Mouse (Mus musculus) olfactory bulb, adult 2 months (tissue): ENCODE data around the gene Aplnr. TPM values are rescaled to one million over a fixed set of nuclear protein-coding genes. Genes with fewer than 3 reads are reported as not detected.
A peak's percentile ranks its signal among the peaks of the same experiment; 100 is the strongest.

Source experiments
- H3K27ac ChIP-seq: fragments of 200-500 bp; 2 replicates; pipeline ENCODE4 v1.5.1; 2012; ENCODE audit warnings: low read depth, low read length; ENCODE audit not compliant: insufficient read depth
- H3K4me1 ChIP-seq: fragments of 200-500 bp; 2 replicates; pipeline ENCODE4 v1.6.1; 2012; ENCODE audit warnings: low read length; ENCODE audit not compliant: control insufficient read depth, insufficient read depth
- H3K4me3 ChIP-seq: fragments of 200-500 bp; 2 replicates; pipeline ENCODE4 v1.5.1; 2012; ENCODE audit warnings: mild to moderate bottlenecking, low read depth, low read length, moderate library complexity; ENCODE audit not compliant: insufficient read depth
- CTCF ChIP-seq: fragments of 200-500 bp; IDR thresholded peaks from 2 replicates; pipeline ENCODE4 v1.5.1; 2012; ENCODE audit warnings: low read depth, mild to moderate bottlenecking, low read length, moderate library complexity; ENCODE audit not compliant: insufficient read depth
- POLR2A ChIP-seq: fragments of 200-500 bp; IDR thresholded peaks from 2 replicates; pipeline ENCODE4 v1.6.1; 2012; ENCODE audit warnings: mild to moderate bottlenecking, low read depth, low read length, moderate library complexity; ENCODE audit not compliant: insufficient read depth
- WGBS: fragments of 180-500 bp; shearing (Covaris S2); methylation state at CpG from one replicate; pipeline ENCODE4 v1.1.7; 2018; 5-methylcytosine and 5-hydroxymethylcytosine counted together
- polyA plus RNA-seq: library from polyadenylated mRNA; stranded (reverse); fragments of >200 nt; gene quantifications from 2 replicates; pipeline ENCODE4 v1.2.4, GENCODE M21; 2012; ENCODE audit warnings: low replicate concordance; ENCODE audit not compliant: missing spikeins, insufficient read depth, insufficient read length

The Aplnr gene
- polyA plus RNA-seq, 1 experiment, result not detected

GRCm38 (mm10) chr2:85106068-85106790, 29.8 kb upstream of the Aplnr start:
- 67% methylated on average over 7 of the region's 7 CpGs for WGBS
- Histone ChIP-seq H3K27ac (no peak overlapping the region), H3K4me1 (peaks cover 3% of the 10 kb centered on the region), H3K4me3 (no peak overlapping the region)
- no peak for TF ChIP-seq POLR2A
- TF ChIP-seq CTCF, result no peak

DNA sequence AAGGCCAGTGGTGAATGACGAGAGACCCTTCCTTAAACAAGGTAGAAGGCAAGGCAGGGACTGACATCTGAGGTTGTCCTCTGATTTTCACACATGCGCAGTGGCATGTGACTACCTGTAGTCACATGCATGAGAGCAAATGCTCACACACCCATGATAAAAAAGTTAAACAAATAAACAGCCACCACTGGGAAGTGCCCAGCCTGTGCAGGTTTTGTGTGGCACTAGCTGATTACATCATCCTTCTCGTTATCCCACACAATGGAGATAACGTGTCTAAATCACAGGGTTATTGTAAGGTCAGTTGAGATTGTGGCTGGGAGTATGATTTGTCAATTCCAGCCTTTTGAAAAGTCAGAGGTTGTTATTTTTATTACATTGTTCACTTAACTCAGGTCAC, 29.1 kb upstream of the Aplnr start:
- Histone ChIP-seq H3K27ac (no peak overlapping the region), H3K4me3 (no peak overlapping the region), H3K4me1 (peaks cover 3% of the 10 kb centered on the region)
- TF ChIP-seq POLR2A, result no peak
- TF ChIP-seq CTCF, result no peak
- 76% methylated on average over 4 of the region's 4 CpGs for WGBS

DNA sequence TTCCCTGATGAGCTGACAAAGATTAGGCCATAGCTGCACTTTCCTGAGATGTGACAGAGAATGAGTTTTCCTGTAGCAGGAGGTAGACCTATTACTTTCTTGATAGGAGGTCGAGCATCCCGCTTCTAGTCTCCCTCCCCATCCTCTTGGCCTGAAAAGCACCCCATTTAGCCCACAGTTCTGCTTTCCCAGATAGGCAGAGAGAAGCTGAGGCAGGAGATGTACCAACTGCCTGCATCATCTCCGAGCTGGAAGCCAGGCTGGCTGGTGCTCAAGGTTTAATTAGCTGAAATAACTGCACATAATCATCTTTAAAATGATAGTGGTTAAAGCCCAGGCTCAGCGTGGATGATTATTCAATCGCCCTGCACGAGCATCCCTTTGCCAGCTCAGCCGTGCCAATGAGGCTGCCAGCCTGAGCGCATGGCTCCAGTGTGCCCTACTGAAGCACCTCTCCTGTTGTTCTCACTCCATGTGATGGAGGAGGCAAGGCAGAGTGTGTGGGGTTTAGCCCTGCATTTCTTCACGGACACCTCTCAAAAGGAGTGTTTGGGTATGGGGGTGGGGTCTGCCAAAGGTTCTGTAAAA, 25.6 kb upstream of the Aplnr start:
- 33% methylated on average over 9 of the region's 9 CpGs for WGBS
- H3K4me3 ChIP-seq, result no peak overlapping the region
- no peak overlapping the region for H3K27ac ChIP-seq
- H3K4me1 ChIP-seq, result peaks cover 3% of the 10 kb centered on the region
- no peak for TF ChIP-seq POLR2A
- no peak for TF ChIP-seq CTCF

- 24% methylated on average over 5 of the region's 5 CpGs for WGBS
- no peaks in the 10 kb centered on the region for H3K4me1 ChIP-seq
- TF ChIP-seq POLR2A (no peak), CTCF (no peak)
- no peak overlapping the region for H3K27ac ChIP-seq
- no peak overlapping the region for H3K4me3 ChIP-seq
These were observed 12.7 kb upstream of the Aplnr start for GRCm38 (mm10) chr2:85123187-85123868.

DNA sequence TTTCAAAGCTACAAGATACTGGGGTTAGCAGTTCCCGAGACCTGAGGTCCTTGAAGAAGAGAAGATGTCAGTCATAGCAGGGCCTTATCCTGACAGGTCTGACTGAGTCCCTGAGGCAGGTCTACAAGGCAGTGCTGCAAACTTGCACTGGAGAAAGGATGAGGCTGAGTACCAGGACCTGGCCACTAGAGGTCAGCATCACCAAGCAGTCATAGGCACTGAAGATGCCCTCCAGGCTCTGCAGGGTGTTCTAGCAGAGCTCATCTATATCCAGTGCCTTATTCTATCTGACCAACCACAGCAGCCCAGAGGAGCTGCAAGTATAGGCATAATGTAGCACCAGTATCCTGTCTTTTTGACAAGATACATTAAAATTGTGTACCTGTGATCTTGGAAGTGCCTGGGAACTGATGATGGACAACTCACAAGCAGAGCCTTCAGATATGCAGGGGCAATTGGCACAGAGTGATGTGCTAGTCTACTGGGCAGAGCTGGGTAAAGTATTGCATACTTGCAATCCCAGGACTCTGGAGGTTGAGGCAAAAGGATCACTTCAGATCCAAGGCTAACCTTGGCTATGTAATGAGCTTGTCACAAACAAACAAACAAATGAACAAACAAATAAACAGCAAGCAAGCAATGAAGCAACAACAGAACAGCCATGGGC, 12.0 kb upstream of the Aplnr start:
- WGBS, result 43% methylated on average over 1 of the region's 1 CpGs
- no peak overlapping the region for H3K4me3 ChIP-seq
- H3K4me1 ChIP-seq, result no peaks in the 10 kb centered on the region
- no peak overlapping the region for H3K27ac ChIP-seq
- peak; percentile 58 for TF ChIP-seq CTCF
- no peak for TF ChIP-seq POLR2A

DNA sequence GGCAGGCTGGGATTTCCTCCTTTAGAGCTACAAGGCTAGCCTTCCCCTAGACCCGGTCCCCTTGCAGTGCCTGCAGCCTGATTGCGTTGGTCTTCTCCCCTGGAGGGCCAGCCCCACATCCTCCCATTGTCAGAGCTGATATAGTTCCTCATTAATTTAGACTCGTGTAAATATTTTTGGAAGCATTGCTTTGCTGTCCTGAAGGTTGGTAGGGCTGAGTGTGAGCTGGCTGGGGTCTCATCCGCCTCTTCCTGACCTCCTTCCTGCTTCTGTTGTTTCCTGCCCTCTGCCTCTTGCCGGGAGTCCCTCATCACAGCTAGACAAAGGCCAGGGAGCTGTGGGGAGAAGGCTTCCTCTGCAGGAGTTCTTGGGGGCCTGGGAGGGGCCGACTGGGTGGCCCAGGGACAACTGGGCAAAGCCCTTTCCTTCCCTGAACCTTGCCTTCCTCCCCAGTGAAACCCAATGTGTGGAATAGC, 6.5 kb upstream of the Aplnr start:
- Histone ChIP-seq H3K4me3 (no peak overlapping the region), H3K27ac (no peak overlapping the region), H3K4me1 (no peaks in the 10 kb centered on the region)
- WGBS, result 59% methylated on average over 6 of the region's 6 CpGs
- TF ChIP-seq POLR2A (no peak), CTCF (no peak)

DNA sequence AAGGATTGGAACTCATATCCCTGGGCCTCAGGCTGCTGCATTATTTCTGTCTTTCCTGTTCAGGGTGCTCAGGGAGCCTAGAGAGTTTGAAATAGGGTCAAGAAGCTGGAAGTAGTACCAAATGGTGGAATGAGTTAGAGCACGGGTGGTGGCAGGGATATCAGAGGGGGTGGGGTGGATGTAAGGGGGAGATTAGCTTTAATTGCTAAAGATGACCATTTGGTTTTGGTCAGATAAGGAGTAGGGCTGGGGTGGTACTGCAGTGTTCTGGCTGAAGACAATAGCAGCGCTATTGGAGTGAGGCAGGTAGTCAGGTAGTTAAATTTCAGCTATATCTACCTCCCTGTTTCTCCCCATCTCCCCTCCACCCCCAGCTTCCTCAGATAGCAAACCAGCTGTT, 4.8 kb upstream of the Aplnr start:
- no peak overlapping the region for H3K27ac ChIP-seq
- 56% methylated on average over 2 of the region's 2 CpGs for WGBS
- TF ChIP-seq CTCF (no peak), POLR2A (no peak)
- H3K4me3 ChIP-seq, result no peak overlapping the region
- H3K4me1 ChIP-seq, result peaks cover 5% of the 10 kb centered on the region

- TF ChIP-seq POLR2A (no peak), CTCF (no peak)
- WGBS, result 46% methylated on average over 1 of the region's 1 CpGs
- Histone ChIP-seq H3K4me1 (peaks cover 10% of the 10 kb centered on the region), H3K27ac (no peak overlapping the region), H3K4me3 (no peak overlapping the region)
These were observed 4.3 kb upstream of the Aplnr start for GRCm38 (mm10) chr2:85131724-85132123.
